Mouse (Mus musculus) right cerebral cortex, postnatal 10 days (tissue): Measurements from ENCODE around the gene Sorcs2.

Experiments
- DNase-seq, 2 experiments: peaks; one replicate each; pipeline ENCODE4 v3.0.0; 2021; ENCODE audit warnings: low spot score in 2 of 2

The Sorcs2 gene

GRCm38 (mm10) chr5:36006586-36006985, 391.4 kb downstream of the Sorcs2 start:
- no peak for DNase-seq

- DNase-seq, result no peak
Measured at GRCm38 (mm10) chr5:36006106-36006505, 391.8 kb downstream of the Sorcs2 start.

- no peak for DNase-seq
Measured at GRCm38 (mm10) chr5:36003797-36004196, 394.1 kb downstream of the Sorcs2 start.

DNA sequence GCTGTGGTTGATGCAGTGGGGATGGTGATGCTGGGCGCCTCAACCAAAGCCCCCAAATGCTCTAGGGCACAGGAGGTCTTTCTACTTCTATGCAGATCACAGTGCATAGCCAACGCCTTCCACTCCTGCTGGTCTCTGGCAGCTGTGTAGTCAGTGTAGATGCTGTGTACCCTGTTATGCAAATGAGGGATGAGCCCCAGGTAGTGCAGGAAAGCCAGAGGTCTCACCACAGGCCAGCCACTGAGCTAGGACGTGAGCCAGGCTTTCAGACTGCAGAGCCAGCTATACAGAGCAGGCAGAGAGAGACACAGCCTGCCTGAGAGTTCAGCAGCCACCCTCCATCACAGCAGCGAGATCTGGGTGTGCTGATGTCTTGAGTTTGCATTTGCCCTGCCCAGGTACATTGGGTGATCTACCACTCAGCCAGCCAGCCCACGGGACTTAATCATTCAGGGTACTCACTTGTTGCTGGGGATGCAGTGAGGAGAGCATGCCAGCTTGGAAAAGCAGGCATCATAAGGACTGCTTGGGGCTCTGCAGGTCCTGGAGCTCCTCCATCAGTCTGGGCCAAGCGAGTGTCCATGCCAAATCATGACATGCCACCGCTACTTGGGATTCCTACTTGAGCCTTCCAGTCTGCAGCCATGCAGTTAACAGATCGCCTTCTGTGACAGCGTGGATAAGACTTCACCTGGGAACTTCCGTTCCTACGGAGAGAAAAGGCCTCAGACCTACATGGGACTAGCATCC, 407.8 kb downstream of the Sorcs2 start:
- no peak for DNase-seq

DNA sequence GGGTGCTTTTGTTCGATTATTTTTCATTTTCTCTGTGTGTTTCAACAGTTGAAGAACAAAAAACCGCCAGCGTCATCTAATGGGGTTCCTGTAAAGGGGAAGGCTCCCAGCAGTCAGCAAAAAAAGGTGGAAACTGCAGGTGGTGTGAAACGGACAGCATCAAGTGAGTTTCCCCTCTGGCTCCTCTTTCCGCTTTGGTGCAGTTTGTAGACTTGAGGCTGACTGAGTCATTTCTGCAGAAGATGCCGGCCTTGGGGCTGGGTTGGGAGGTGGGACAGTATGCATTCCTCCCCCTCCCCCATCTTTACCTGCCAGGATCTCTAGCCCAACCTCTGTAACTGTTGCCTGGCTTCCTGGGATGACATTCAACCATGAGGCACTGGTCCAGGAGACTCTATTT, 408.4 kb downstream of the Sorcs2 start:
- no peak for DNase-seq

DNA sequence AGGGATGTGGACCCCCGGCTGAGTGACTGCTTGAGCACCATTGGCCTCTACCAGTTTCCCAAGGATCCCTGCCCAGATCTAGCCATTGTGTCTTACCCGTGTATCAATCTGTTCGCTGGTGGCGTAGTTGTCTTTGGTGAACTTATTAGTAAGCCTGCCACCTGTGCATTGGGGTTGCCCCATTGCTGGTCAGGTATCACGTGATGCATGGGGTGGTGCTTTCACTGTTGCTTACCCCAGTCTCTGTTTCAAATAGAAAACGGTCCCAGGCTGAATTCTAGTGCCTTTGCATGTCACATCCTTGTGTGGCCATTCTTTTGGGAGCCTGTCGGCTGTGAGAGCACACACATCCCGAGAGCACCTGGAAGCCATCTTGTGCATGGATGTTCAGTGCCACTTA, 409.9 kb downstream of the Sorcs2 start:
- DNase-seq, result no peak

DNA sequence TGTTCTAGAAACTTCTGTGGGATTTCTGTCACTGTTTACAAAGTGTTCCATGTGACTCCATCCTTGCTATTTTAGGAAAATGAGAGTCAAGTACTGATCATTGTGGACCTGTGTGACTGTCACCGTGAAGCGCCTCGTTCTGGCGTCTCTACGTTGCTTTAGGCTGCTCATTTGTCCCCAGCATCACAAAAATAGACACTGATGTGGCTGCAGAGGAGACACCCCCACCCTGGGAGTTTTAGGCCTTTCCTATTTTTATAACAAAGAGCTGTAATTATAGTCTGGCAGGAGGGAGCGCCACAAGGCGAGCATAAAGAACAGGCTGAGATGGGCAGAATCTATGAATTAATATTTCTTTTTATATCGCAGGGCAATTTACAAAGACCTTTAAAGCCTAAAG, 412.3 kb downstream of the Sorcs2 start:
- peak; percentile 57 to 80 for DNase-seq

- DNase-seq, result peak; percentile 83 to 90
Measured at GRCm38 (mm10) chr5:35981976-35982375, 416.0 kb downstream of the Sorcs2 start.

DNA sequence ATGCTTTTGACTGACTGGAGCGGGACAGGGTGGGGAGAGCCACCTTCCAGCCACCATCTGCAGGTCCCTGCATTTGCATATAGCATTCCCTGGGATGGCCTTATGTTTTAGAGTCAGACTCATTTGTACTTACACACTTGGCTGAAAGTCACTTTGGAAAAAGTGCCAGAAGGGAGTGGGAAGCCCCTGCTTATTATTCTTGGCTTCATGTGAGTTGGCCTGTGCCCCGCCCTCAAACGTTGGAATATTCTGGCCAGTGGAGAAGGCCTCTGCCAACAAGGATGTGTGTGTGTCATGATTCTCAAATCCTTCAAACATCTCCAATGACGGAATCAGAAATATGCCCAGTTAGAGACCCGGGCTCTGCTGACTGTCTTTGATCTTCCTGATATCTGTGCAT, 416.6 kb downstream of the Sorcs2 start:
- no peak for DNase-seq

- no peak for DNase-seq
Measured at GRCm38 (mm10) chr5:35980542-35980941, 417.4 kb downstream of the Sorcs2 start.

DNA sequence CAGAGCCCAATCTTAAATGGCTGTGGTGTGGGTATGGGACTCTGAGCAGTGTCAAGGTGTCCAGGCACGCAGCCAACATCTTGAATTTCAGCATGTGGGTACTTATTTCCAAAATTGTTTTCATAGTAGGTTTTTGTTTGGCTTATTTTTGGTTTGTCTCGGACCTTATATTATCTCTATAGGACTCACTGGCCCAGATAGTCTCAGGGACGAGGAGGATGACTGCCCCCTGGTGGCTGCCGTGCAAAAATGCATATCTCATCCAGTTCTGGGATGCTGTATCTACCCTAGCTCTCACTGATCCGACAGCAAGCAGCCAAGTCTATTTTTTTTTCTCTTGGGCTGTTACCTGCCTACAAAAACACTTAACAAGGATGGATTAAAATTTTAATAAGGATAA, 422.3 kb downstream of the Sorcs2 start:
- peak; percentile 68 to 82 for DNase-seq

DNA sequence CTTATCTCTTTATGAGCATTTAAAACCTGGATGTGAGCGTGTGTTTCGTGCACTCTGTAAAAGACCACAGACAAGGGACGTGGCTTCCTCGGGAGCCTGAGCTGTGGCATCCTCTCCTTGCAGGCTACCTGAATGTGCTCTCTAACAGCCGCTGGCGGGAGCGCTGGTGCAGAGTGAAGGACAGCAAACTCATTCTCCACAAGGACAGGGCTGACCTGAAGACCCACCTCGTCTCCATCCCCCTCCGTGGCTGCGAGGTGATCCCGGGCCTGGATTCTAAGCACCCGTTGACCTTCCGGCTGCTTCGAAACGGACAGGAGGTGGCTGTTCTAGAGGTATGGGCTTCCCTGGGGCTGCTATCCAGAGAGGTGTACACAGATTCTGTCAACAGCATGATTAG, 423.7 kb downstream of the Sorcs2 start:
- no peak for DNase-seq

- peak in 1 of 2 experiments; percentile 68 for DNase-seq
Measured at GRCm38 (mm10) chr5:35973800-35974199, 424.1 kb downstream of the Sorcs2 start.

DNA sequence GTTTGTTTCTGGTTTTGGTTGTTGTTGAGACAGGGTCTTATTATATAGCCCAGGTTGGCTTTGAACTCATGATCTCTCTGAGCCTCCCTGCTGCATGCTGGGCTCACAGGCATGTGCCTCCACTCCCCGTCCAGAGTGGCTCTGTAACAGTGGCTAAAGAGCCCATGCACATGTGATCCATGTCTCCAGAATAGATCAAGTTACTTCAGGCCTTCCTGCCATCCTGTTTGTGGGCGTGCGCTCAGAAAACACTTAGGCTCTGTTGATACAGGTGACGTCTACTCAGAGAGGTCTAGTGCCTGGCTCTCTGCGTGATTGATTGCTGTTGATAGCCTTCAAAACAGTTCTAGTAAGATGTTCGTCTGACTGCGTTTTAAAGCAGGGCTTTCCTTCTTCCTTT, 425.2 kb downstream of the Sorcs2 start:
- no peak for DNase-seq

DNA sequence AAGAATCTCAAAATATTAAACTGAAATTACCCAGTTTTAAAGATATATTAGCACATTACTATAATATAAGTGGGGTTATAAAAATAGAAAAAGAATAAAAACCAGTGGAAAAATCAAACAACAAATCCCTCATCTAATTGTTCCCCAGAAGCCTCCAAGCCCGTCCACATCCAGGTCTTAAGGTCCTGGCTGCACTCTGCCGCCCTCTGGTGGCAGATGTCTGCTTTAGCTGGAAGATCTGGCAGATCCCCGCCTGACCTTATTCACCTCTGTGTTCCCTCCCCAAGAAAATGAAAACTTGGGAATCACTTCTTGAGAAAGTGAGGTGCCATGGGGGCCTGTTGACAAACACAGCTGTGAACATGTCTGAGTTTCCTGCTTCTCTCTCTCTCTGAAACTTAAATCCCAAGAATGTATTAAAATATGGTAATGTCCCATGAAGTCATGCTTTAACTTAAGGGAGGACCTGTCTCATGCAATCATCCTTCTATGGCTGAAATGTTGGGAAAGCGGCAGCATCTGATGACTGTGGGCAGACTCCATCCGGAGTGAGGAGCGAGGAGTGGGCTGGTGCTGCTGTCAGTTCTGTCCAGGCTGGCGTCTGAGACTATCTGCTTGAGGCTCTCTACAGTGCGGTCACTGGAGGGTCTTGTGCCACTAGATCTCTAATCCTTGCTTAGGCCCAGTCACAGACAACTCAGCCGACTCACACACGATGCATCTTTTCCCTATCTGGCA, 425.9 kb downstream of the Sorcs2 start:
- peak in 1 of 2 experiments; percentile 74 for DNase-seq

- peak; percentile 71 to 74 for DNase-seq
Measured at GRCm38 (mm10) chr5:35970380-35971105, 427.4 kb downstream of the Sorcs2 start.

DNA sequence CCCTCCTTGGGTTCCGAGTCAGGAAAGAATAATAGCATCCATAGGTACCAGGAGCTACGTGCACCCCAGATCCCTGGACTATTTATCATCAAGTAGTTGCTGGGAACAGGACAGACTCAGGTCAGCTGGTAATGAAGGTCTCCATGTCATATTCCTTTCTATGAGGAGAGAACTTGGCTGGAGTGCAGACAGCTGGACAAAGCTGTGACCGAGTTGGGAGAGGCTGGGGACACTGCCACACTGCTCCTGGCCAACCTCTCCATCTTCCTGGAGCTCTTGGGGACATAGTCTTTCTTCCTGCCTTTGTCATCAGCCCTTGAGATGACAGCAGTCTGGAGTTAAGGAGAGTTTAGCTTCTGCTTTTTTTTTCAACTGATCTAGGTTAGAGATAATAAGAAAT, 428.1 kb downstream of the Sorcs2 start:
- no peak for DNase-seq
